Mouse (Mus musculus): ENCODE results near the gene Gadd45b. TPM values are rescaled to one million over a fixed set of nuclear protein-coding genes. Genes with fewer than 3 reads are reported as not detected.

Gene Gadd45b
- total RNA-seq, 4 experiments from 2014 or later = 17.5 to 112 (median 73.6) TPM

Other genes starting within 250 kb of the Gadd45b start
- 10 to 100 TPM; 16.2 to 33.5 (median 25.7) TPM for gene Mob3a, start 228.1 kb upstream of the Gadd45b start, total RNA-seq (2022)
- 10 to 100 TPM; 19.3 to 46.2 (median 33.3) TPM for gene Izumo4, start 227.9 kb upstream of the Gadd45b start, total RNA-seq (2022)
- 100 to 1,000 TPM in 2 of 4 experiments, 10 to 100 TPM in 2; 91.8 to 136 (median 113) TPM for gene Ap3d1, start 187.8 kb upstream of the Gadd45b start, total RNA-seq (2022)
- gene Dot1l, start 174.9 kb upstream of the Gadd45b start, total RNA-seq (2022) = 10 to 100 TPM; 35.0 to 78.6 (median 57.4) TPM
- 10 to 100 TPM; 52.0 to 78.6 (median 55.5) TPM for gene Sf3a2, start 131.9 kb upstream of the Gadd45b start, total RNA-seq (2022)
- gene Plekhj1, start 131.4 kb upstream of the Gadd45b start, total RNA-seq (2022) = 100 to 1,000 TPM in 3 of 4 experiments, 10 to 100 TPM in 1; 92.4 to 130 (median 107) TPM
- gene Amh, start 124.8 kb upstream of the Gadd45b start, total RNA-seq (2022) = 1 to 10 TPM in 1 of 4 experiments, under 1 TPM in 3; 0.20 to 1.3 (median 0.68) TPM
- 10 to 100 TPM in 2 of 4 experiments, 1 to 10 TPM in 2; 5.7 to 23.4 (median 12.4) TPM for gene Jsrp1, start 116.6 kb upstream of the Gadd45b start, total RNA-seq (2022)
- 1,000 to 10,000 TPM in 1 of 4 experiments, 100 to 1,000 TPM in 3; 825 to 1,012 (median 923) TPM for gene Oaz1, start 103.4 kb upstream of the Gadd45b start, total RNA-seq (2022)
- gene Lingo3, start 86.0 kb upstream of the Gadd45b start, total RNA-seq (2022) = 10 to 100 TPM in 3 of 4 experiments, 1 to 10 TPM in 1; 8.4 to 21.5 (median 15.9) TPM
- gene Lsm7, start 74.9 kb upstream of the Gadd45b start, total RNA-seq (2022) = 10 to 100 TPM; 27.4 to 54.4 (median 34.0) TPM
- gene Sppl2b, start 74.8 kb upstream of the Gadd45b start, total RNA-seq (2022) = 10 to 100 TPM; 28.1 to 45.3 (median 36.1) TPM
- gene Tmprss9, start 58.2 kb upstream of the Gadd45b start, total RNA-seq (2022) = under 1 TPM in 1 of 4 experiments, not detected in 3; 0.18 TPM
- 100 to 1,000 TPM; 154 to 235 (median 185) TPM for gene Timm13, start 29.1 kb upstream of the Gadd45b start, total RNA-seq (2022)
- gene Lmnb2, start 11.8 kb upstream of the Gadd45b start, total RNA-seq (2022) = 10 to 100 TPM; 10.0 to 17.2 (median 15.2) TPM
- gene Gng7, start 84.9 kb downstream of the Gadd45b start, total RNA-seq (2022) = 10 to 100 TPM in 2 of 4 experiments, 1 to 10 TPM in 2; 9.4 to 16.6 (median 12.9) TPM
- 1 to 10 TPM; 3.6 to 6.5 (median 4.4) TPM for gene Diras1, start 95.6 kb downstream of the Gadd45b start, total RNA-seq (2022)
- 10 to 100 TPM; 50.7 to 86.9 (median 66.5) TPM for gene Slc39a3, start 107.4 kb downstream of the Gadd45b start, total RNA-seq (2022)
- gene Sgta, start 130.1 kb downstream of the Gadd45b start, total RNA-seq (2022) = 100 to 1,000 TPM; 185 to 247 (median 197) TPM
- gene Thop1, start 140.0 kb downstream of the Gadd45b start, total RNA-seq (2022) = 10 to 100 TPM; 43.6 to 59.2 (median 45.7) TPM
- gene Creb3l3, start 168.8 kb downstream of the Gadd45b start, total RNA-seq (2022) = 1 to 10 TPM in 2 of 4 experiments, under 1 TPM in 2; 0.35 to 2.7 (median 1.3) TPM
- 100 to 1,000 TPM; 169 to 227 (median 204) TPM for gene Map2k2, start 175.8 kb downstream of the Gadd45b start, total RNA-seq (2022)
- gene Zbtb7a, start 205.1 kb downstream of the Gadd45b start, total RNA-seq (2022) = 10 to 100 TPM; 86.5 to 94.0 (median 92.3) TPM
- gene Pias4, start 237.8 kb downstream of the Gadd45b start, total RNA-seq (2022) = 10 to 100 TPM; 22.8 to 32.5 (median 30.1) TPM
- 1,000 to 10,000 TPM; 1,447 to 1,655 (median 1,598) TPM for gene Eef2, start 246.6 kb downstream of the Gadd45b start, total RNA-seq (2022)

Data from adrenal gland, adult 8-10 months (tissue).